Mouse (Mus musculus) monocyte, adult 5-6 weeks (primary cell): Measurements from ENCODE around the gene Pdxdc1. TPM values are rescaled to one million over a fixed set of nuclear protein-coding genes. Genes with fewer than 3 reads are reported as not detected.
"Not testable (repeated sequence)": the region's sequence is repeated elsewhere in the genome, so short reads cannot be mapped to it uniquely, and the experiment has no call there.

ENCODE experiments used
- ATAC-seq: fragments of 153-309, 156-312 bp; replicated peaks from 2 replicates; pipeline ENCODE4 v1.8.0; 2017; ENCODE audit warnings: mild to moderate bottlenecking; ENCODE audit not compliant: low TSS enrichment, insufficient number of reproducible peaks, severe bottlenecking, poor library complexity, low FRiP score
- total RNA-seq: library from RNA; stranded (forward); fragments of 200-1000, 200-491, 200-594 nt; gene quantifications from 3 replicates; pipeline ENCODE4 v1.2.3, GENCODE M21; 2017

The Pdxdc1 gene
- total RNA-seq, 1 experiment from 2014 or later, result 117 TPM

DNA sequence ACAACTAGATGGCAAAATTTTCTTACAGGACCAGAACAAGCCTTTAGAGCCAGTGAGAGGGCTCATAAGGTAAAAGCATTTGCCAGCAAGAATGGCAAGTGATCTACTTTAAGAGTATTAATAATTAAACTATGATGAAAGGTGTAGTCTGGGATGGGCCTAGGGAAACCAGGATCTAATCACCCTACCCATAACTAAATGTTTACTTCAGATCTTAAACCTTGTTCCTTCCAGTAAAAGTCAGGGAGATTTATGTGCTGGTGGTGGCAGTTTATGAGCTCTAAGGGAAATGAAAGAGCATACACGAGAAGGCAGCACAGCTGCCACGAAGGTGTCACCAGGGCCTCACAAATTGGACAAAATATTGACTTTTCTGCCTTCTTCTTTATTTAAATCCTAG is 8.8 kb downstream of the Pdxdc1 start:
- no peak for ATAC-seq

GRCm38 (mm10) chr16:13892850-13893249 is 10.1 kb downstream of the Pdxdc1 start:
- ATAC-seq, result no peak

GRCm38 (mm10) chr16:13890449-13890848 is 12.5 kb downstream of the Pdxdc1 start:
- ATAC-seq, result no peak

DNA sequence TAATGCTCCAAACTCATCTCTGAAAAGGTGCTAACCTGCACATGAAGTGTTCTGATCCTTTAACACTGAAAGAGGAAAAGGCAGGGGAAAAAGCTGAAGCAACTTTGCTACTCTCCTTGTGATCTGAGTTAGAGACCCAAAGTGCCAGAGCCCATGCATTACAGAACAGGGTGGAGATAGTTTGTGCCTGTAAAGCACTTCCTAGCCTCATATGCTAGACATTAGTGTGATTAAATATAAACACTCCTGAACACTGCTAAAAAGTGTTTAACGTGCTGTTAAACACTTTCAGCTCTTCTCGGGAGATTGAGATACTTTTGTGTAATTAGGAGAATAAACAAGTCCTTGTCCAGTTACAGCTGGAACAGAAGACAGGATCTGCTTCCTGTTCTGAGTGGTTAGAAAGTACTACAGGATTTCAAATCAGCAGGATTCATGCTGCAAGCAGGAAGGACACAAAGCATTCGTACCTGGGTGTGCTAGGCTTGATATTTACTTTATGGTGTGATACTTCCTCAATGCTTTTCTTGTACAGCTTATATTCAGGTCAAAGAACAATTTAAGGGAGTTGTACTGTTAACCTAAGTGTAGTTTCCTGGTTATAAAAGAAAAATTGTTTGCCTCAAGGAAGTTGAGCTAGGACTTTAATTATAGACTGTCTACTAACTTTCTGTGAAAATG is 19.7 kb downstream of the Pdxdc1 start:
- ATAC-seq, result no peak

DNA sequence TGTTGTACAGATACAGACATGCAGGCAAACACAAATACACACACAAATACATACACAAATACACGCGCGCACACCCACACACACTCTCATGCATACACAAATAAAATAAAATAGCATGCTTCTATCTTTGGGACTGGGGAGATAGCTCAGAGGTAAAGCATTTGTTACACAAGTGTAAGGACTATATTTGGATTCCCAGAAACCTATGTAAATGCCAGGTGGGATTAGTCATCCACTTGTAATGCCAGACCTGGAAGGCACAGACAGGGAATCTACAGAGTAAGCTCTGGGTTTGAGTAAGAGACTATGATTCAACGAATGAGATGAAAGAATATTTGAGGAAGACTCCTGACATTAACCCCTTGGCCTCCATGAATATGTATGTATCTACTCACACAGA is 27.4 kb downstream of the Pdxdc1 start:
- no peak for ATAC-seq

DNA sequence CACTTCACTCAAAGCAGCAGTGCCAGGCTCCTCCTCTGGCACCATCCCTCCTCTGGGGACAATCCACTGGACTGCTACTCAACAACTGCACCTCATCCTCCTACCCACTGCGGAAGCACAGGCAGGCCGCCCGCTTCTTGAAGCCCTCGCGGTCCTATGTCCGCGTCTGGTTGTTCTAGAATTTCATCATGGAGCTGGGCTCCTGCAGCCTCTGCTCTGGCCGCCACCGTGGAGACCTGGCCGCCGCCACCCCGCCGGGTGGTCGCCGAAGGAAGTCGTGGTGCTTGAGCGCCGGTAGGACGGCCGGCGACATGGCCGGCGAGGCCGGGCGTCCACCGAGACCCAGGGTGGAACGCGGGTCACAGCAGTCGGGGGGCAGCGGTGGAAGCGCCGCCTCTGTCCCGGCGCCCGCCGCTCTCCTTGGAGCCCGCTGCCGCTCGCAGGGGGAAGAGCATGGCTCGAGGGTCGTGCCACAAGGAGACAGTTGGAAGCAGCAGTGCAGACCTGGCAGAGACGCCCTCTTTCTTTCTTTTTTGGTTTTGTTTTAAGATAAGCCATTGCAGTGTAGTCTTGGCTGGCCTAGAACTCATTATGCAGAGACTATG is 34.9 kb downstream of the Pdxdc1 start:
- no peak for ATAC-seq

- ATAC-seq, result not testable (repeated sequence)
Measured at GRCm38 (mm10) chr16:13867406-13867805, 35.5 kb downstream of the Pdxdc1 start.

GRCm38 (mm10) chr16:13866616-13867015 is 36.3 kb downstream of the Pdxdc1 start:
- no peak for ATAC-seq

- no peak for ATAC-seq
Measured at GRCm38 (mm10) chr16:13866076-13866475, 36.9 kb downstream of the Pdxdc1 start.

GRCm38 (mm10) chr16:13853886-13854285 is 49.0 kb downstream of the Pdxdc1 start:
- ATAC-seq, result no peak

DNA sequence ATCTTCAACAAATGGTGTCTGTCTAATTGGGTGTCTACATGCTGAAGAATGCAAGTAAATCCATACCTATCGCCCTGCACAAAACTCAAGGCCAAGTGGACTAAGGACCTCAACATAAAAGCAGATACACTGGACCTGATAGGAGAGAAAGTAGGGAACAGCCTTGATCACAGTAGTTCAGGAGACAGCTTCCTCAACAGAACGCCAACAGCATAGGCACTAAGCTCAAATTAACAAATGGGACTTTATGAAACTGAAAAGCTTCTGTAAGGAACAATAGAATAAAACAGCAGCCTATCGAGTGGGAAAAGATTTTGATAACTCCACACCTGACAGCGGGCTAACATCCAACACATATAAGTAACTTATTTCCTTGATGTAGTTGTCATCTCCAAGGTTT is 51.5 kb downstream of the Pdxdc1 start:
- no peak for ATAC-seq

- no peak for ATAC-seq
Measured at GRCm38 (mm10) chr16:13848310-13848709, 54.6 kb downstream of the Pdxdc1 start.

DNA sequence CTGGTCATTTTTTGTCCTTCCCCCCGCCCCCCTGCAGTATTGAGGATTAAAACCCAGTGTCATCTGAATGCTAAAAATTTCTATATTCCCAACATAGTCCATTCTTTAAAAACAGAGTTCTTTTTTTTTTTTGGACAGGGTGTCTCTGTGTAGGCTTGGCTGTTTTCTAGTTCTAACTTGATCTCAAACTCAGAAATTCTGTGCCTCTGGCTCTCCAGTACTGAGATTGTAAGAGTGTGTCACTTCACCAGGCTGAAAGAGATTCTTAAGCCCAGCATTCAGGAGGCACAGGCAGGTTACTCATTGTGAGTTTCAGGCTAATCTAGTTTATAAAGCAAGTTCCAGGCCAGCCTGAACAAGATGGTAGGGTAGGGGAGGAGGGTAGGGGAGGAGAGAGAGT is 56.3 kb downstream of the Pdxdc1 start:
- no peak for ATAC-seq

GRCm38 (mm10) chr16:13845031-13845430 is 57.9 kb downstream of the Pdxdc1 start:
- no peak for ATAC-seq

DNA sequence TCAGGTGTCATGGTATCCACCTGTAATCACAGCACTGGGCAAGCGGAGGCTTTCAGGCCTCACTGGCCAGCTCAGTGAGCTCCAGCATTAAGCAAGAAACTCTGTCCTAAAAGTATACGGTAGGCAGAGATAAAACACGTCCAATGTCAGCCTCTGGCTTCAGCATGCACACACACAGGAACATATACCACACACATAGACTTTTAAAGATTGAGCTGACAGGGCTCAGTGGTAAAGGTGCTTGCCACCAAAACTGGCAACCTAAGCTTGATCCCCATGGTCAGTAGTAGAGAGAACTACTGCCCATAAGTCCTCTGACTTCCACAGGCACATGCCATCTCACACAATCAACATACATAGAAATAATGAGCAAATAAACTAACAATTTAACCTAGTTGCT is 62.0 kb downstream of the Pdxdc1 start:
- ATAC-seq, result no peak

GRCm38 (mm10) chr16:13840056-13840455 is 62.9 kb downstream of the Pdxdc1 start:
- ATAC-seq, result no peak

DNA sequence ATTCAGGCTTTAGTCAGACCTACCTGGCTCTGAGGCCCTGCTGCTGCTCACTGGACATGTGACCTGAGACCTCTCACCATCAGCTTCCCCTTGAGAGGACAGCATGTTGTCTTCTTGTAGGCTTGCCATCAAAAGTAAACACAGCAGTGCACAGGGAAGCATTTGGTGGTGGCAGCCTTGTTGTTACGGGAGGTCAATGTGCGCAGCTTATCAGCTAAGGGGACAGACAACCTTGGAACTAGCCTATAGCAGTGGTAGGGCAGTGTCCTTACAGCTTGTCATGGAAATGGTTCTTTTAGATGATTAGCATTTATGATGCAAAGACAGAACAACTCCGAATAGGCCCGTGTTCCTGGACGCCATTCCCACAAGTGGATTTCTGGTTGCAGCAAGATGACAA is 68.5 kb downstream of the Pdxdc1 start:
- no peak for ATAC-seq

DNA sequence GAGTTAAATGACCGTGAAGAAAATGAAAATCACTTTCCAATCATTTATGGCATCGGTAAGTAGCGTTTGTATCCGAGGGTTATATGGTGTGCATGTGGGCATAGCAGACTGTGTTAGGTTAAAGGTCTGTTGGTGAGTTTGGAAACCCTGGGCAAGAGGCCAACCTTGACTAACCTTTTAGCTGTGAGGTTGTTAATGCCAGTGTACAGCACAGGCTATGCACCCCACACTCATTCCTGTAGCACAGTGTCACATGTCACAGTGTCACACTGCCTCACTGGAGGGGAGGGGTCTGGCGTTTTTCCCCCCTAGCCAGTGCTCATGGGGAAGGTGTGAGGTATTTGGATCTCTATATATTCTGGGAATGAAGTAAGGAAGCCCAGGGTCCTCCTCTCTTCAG is 71.3 kb downstream of the Pdxdc1 start:
- no peak for ATAC-seq

DNA sequence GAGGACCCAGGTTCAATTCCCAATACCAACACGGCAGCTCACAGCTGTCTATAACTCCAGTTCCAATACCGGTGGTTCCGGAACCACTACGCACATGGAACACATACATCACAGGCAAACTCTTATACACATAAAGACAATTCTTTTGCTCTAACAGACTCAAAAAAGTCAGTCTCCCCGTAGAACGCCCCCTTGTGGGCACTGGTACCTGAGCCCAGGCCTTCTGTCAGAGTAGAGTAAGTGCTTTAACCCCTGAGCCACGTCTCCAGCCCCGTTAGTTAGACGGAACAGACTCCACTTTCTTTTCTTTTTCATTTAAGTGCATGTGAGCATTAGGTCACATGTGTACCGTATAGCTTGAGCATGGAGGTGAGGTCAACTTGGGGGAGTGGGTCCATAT is 72.5 kb downstream of the Pdxdc1 start:
- ATAC-seq, result no peak

DNA sequence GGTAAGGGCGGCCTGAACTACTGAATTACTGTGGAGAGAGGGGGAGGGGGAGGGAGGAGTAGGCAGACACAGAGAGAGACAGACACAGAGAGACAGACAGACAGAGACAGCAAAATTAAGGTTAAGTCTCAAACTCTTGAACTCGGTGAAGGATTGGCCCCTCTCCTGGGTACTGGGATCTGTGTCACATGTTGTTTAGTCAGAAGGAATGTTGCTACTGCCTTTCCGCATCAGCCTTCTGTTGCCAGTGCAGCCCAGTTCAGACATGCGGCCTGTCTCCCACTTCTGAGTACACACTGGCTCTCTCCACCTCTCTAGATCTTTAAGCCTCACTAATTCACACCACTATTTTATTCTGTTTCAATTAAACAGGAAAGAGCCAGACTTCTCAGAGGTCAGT is 76.4 kb downstream of the Pdxdc1 start:
- ATAC-seq, result no peak
